Mouse (Mus musculus): ENCODE measurements at regions not wholly inside any gene's neighbourhood (a gene's known extent, or its start where the extent isn't known, plus 50 kb on each side); places are given as distances from the start of the nearest gene placed in this dataset.

- DNase-seq (ENCODE audit: low read depth, low spot score), result no peak
Observed at GRCm38 (mm10) chr14:95241946-95242345, 639.1 kb upstream of the 4921530L21Rik start.

GRCm38 (mm10) chr14:95248859-95249258 is 632.2 kb upstream of the 4921530L21Rik start:
- DNase-seq (ENCODE audit: low read depth, low spot score), result no peak

DNA sequence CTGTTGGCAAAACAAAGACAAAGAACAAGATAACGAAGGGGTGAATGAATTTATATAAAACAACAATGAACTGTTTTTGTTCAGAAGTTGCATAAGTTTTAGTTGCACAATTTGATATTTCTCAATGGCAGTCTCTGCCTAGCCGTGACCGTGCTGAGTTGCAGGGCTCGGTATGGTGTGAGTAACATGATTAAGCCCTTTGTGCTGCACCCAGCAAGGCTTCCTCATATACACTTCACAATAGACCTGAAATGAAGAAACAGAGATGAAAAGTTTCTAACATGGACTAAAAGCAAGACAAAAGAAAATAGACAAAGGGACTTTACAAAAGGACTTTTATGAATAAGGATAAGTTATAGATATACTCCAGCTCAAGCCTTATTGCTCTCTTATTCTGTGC is 624.9 kb upstream of the 4921530L21Rik start:
- no peak for DNase-seq (ENCODE audit: low read depth, low spot score)

- DNase-seq (ENCODE audit: low read depth, low spot score), result no peak
Observed at GRCm38 (mm10) chr14:95281431-95281830, 599.6 kb upstream of the 4921530L21Rik start.

- no peak for DNase-seq (ENCODE audit: low read depth, low spot score)
Observed at GRCm38 (mm10) chr14:95282016-95282415, 599.0 kb upstream of the 4921530L21Rik start.

DNA sequence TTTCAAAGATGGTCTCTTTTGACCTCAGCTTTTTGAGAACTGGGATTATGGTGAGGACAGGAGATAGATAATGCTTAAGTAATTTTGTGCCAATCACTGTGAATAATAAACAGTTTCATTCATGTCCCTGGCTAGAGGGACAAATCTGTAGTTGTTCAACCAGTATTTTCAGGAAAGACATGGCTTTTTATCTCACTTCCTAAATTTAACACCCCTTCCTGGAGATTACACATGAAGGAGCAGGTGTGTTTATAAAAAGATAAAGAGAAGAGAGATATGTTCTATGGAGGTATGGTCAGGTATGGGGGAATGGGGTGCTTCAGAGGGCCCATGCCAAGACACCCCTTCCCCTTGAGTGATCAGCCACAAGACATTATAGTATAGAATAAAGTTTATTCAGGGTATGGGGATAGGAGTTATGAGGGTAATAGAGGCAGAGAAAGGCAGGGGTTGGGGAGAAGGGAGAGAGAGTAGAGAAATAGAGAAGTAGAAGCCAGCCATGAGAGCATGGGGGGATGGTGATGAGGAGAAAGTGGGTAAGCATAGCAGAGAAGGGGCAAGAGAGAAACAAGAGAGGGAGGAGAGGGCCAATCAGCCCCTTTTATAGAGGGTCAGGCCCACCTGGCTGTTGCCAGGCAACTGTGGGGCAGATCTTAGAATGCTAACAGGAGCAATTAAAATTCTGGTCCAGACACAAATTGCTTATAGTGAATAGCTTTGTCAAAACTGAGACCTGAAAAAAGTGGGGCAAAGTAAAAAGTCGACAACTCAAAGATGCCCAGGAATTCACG is 566.7 kb upstream of the 4921530L21Rik start:
- DNase-seq (ENCODE audit: low read depth, low spot score), result no peak

GRCm38 (mm10) chr14:95356968-95357367 is 524.1 kb upstream of the 4921530L21Rik start:
- peak; percentile 1 for DNase-seq (ENCODE audit: low read depth, low spot score)

All from retina, adult 2 months (tissue).